Mouse (Mus musculus): ENCODE measurements around the gene Cd59a. TPM values are rescaled to one million over a fixed set of nuclear protein-coding genes. Genes with fewer than 3 reads are reported as not detected.

The Cd59a gene
- 77.7 and 104 TPM in 2 replicates for polyA plus RNA-seq (2015; fragmentation: Nextera tagmentation; extraction: Ambion mirVana)

GRCm38 (mm10) chr2:104095741-104096213, at the start of gene Cd59a:
Cd59a (plus strand) TSS chr2:104095801.

GRCm38 (mm10) chr2:104065526-104065925, 30.1 kb upstream of the Cd59a start, which contains the start of gene Gm10912:
Gm10912 (plus strand) TSS chr2:104065826.

GRCm38 (mm10) chr2:104068450-104068849, 27.2 kb upstream of the Cd59a start, which contains the start of gene Gm10799:
Gm10799 (minus strand) TSS chr2:104068550.

GRCm38 (mm10) chr2:104069704-104070185, 25.9 kb upstream of the Cd59a start, which contains the start of gene Cd59b:
Cd59b (plus strand) TSS chr2:104069849.

GRCm38 (mm10) chr2:104122505-104123378, 27.1 kb downstream of the Cd59a start, which contains the start of gene A930018P22Rik:
A930018P22Rik (plus strand) TSS chr2:104122769.

Other genes starting within 250 kb of the Cd59a start
- gene Lmo2, start 137.8 kb upstream of the Cd59a start, polyA plus RNA-seq (2015; fragmentation: Nextera tagmentation; extraction: Ambion mirVana) = 8.6 and 8.9 TPM in 2 replicates
- 39.5 and 43.6 TPM in 2 replicates for gene Fbxo3, start 68.1 kb upstream of the Cd59a start, polyA plus RNA-seq (2015; fragmentation: Nextera tagmentation; extraction: Ambion mirVana)
- gene 4931422A03Rik, start 67.4 kb upstream of the Cd59a start, polyA plus RNA-seq (2015; fragmentation: Nextera tagmentation; extraction: Ambion mirVana) = 1.4 and 1.5 TPM in 2 replicates
- not detected in 2 replicates for gene Gm10912, start 30.0 kb upstream of the Cd59a start, polyA plus RNA-seq (2015; fragmentation: Nextera tagmentation; extraction: Ambion mirVana)
- gene Gm10799, start 27.3 kb upstream of the Cd59a start, polyA plus RNA-seq (2015; fragmentation: Nextera tagmentation; extraction: Ambion mirVana) = not detected in 2 replicates
- 3.6 and 3.7 TPM in 2 replicates for gene Cd59b, start 26.0 kb upstream of the Cd59a start, polyA plus RNA-seq (2015; fragmentation: Nextera tagmentation; extraction: Ambion mirVana)
- 0.53 and 0.58 TPM in 2 replicates for gene A930018P22Rik, start 27.0 kb downstream of the Cd59a start, polyA plus RNA-seq (2015; fragmentation: Nextera tagmentation; extraction: Ambion mirVana)

Data from urinary bladder, postnatal 0 days (tissue).